Mouse (Mus musculus) ovary, postnatal 14 days (tissue): ENCODE measurements at regions not wholly inside any gene's neighbourhood (a gene's known extent, or its start where the extent isn't known, plus 50 kb on each side); places are given as distances from the start of the nearest gene placed in this dataset.
A peak's percentile ranks its signal among the peaks of the same experiment; 100 is the strongest.

ENCODE experiments used
- DNase-seq: peaks from one replicate; pipeline ENCODE4 v3.0.0; 2022; ENCODE audit warnings: low spot score

DNA sequence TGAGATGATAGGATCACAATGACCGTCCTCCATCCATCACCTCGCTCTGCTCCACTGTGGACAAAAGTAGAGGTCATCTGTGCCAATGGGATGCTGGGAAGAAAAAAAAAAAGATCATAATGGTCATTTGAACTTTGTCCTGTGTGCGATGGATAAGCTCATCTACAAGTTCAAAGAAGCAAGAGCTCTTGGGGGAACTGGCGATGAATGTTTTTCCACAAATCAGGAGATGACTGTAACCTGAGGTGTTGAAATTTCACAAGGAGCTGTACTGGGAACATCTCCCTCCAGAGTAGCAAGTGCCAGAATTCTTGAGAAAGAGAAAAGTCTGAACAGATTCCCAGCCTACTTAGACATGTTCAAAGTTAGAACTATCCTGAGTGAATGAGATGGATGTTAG lies 287.0 kb downstream of the Tns3 start:
- no peak for DNase-seq

DNA sequence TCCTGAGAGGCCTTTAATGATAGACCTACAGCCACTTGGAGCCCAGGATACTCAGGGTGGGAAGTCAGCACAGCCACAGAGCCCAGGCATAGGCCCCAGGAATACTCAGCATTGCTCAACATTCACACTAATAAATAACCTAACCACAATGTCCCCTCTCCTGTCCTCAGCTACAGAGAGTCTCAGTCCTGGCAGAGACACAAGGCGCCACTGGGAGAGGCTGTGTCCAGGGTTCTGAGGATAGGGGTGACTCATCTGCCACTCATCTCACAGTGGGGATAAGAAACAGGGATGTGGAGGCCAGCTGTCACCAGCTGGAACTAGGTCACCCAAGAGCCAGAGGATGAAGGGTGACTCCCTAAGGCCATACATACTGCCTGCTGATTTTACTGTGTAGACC lies 298.8 kb downstream of the Tns3 start:
- no peak for DNase-seq

DNA sequence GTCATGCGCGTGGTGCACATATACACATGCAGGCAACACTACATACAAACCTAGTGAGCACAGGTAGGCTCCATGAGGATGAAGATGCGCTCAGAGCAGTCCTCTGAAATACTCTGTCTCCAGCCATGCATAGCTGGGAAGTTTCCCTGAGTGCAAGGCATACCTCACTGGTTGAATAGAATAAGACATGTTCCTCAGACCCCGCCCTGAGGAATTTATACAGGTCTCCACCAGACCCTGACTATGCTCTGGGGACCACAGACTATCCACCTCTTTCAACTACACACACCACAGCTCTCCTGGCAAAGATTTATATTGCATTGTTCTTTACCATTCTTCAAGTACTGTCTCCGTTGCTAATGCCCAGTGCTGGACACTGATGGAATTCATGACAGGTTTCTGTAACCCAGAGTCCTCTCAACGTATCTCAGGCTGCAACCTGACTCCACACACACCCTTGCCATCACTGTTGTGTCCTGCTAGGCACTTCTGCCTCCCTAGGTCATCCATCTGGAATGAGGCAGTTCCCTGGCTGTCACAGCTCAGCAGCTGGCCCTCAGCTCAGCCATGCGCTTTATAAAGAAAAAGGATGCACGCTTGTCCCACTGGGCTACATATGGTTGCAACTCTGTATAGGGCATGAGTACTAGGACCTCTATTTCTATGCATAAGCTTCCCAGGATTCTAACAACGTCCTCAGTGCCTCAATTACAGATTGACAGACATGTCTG lies 299.5 kb downstream of the Tns3 start:
- no peak for DNase-seq

DNA sequence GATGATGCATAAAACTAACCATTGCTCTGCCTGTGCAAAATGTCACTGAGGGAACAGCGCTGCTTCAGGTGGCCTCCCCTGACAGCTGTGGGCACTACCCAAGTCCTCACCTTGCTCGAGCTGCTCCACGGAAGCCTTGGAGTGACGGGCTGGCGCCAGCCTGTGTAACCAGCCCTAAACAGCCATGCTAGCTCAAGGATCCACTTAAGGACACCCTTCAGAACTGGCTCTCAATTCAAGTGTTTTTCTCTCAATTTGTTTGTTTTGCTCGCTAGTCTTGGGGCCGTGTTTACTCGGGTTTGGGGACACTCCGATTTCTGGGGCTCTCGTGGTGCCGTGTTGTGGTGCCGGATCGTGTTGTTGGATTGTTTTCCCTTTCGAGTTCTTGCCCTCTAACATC lies 319.4 kb downstream of the Tns3 start:
- no peak for DNase-seq

DNA sequence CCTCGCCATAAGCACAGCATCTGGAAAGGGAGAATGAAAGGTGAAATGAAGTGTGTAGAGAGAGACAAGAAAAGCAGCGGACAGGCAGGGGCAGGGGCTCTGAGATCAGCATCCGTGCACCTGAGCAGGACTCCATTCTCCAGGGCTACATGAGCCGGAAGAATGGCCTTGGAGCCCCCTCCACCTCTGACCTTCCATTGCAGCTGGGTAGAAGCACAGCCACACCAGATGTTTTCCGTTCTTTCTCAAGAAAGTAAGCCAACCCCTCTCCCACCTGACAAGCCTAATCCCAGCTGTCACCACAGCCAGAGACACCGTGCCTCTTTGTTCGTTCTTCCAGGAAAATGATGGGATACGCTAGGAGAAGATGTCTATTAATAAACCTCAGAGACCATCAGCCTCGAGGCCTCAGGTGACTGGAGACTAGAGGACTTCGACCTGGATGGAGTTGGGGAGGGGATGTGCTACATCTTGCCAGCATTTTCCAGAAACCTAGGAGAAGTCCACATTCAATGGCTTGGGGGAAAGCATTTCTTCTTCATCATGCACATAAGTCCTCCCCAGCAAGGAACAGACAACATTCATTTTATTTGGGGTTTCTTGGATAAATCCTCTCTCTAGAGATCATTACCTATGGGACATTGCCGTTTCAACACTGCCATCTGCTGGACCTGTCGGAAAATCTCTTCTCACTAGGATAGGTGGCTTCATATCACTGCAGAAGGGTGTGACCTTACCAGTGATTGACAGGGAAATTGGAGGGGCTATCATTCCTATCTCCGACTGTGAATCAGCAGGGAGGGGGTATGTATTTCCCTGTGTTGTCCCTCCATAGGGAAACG lies 361.8 kb downstream of the Tns3 start:
- DNase-seq = peak; percentile 31

DNA sequence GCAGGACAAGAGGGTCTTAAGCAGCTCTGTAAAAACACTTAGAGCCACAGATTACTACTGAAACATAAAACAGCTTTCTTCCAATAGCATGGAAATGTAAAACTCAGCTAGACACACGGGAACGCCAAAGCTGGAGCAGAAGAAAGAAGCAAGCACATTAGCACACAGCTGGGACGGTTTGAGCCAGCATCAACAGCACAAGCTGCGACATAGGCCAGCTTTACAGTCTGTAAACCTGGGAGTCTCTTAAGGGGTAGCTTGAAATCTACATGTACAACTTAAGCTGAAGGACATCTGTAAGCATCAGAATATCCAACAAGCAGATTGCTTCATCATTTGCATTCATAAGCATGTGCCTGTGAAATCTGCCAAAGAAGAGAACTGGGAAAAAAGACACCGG lies 366.9 kb downstream of the Tns3 start:
- DNase-seq = no peak

DNA sequence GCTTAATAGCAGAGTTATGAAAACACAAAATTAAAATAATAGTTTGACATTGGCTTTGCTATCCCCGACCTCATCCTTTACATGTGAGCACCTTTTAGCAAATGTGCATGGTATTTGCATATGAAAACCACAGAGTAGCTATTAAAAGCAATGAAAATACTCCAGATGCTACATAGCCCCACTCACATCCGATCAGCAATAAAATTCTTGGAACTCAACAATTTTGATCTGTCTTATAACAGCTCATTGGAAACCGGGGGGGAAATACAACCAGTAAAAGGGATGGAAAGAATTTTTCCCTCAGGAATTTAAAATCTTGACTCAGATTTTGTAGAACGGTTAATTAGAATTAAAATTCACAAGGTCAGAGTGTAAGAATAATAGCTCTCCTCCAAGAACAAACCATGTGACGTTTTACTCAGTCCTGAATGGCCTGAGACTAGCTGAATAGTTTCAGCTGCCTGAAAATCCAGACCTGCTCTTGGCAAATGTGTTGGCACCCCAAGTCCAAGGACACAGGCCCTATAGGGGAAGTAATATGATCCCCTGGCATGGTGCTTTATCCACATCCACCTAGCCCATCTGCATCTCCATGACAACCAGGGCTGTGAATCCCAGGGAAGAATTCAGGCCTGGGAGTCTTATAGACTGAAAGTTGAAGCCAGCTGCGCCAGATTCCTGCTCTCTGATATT lies 370.9 kb downstream of the Tns3 start:
- no peak for DNase-seq

DNA sequence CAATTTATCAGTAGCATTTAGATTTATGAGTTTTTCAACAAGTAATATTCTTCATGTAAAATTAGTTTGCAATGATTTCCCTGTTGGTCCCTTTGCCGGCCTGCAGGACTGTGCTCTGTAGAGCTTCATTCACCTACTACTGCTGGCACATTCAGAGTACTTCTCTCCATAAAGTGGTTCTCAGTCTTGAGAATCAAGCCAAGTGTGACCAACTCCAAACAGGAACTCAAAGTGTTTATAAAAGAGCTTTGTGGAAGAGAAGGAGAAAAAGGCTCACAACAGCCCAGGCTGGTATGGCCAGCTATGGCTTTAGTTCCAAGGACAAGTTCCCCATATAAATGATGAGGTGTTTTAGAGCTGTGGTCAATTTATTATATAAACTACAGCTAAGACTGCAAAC lies 379.1 kb downstream of the Tns3 start:
- no peak for DNase-seq

DNA sequence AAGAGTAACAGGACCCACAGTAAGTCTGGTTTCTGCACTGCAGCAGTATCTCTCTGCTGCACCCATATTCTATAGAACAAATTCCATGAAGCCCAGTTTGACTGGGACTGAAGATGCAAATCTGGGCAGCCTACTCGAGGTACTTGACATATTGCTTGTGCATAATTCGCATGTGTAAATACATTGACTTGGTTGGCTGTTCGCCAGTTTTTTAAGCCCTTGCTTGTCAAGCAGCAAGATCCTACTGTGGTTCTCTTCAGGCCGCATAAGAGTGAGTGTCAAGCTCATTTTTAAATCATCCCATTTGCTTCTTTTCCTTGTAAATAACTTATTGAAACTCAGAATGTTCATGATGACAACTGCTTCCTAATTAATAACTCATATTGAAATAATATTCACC lies 389.1 kb downstream of the Tns3 start:
- no peak for DNase-seq

DNA sequence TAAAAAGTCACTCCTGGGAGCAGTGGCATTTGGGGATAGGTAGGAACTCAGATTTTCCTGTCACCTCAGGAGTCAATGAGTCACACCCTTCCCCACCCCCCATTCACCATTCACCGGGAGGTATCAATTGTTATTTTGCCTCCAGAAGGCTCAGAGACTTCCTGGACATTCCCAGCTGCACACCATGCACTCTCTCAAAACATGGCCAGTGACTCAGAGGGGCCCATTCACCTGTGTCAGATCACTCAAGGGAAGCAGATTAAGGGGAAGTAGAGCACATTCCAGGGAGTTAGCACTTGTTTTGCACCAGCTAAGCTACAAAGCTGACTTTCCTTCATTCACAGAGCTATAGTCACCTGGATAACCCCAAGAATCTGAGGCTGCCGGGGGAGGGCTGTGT lies 395.2 kb downstream of the Tns3 start:
- no peak for DNase-seq

DNA sequence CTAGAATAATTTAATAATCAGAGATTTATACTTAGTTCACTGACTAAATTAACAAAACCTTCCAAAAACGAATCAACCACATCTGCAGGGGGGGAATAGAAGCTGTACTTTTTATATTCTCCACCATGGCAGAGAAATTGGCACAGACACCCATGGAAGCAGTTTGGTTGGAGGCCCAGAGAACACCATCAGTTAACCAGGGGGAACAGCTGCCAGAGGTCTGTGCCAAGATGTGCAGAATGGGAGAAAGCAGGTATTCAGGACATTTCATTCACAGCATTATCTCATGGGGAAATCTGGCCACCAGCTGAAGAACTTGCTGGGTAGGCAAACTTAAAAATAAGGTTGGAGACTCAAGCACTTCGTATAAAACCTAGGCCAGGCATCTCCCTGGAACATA lies 410.3 kb downstream of the Tns3 start:
- DNase-seq = no peak

DNA sequence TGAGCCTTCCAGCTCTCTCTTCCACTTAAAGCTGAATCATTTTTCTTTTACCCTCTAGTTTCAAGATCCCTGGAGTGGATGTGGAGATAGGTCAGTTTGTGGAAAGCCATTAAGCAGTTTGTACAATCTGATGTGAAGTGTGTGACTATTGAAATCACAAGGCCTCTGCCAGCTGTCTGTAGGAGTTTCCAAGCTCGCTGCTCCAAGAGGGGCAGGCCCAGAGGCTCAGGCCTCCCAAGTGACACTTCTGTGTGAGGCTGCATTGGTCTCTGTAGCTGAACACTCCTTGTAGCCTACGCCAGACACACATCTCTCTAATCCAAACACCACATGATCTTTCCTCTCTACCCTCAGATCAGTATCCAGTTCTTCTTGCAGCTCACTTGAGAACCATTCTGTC lies 413.0 kb downstream of the Tns3 start:
- DNase-seq = no peak

DNA sequence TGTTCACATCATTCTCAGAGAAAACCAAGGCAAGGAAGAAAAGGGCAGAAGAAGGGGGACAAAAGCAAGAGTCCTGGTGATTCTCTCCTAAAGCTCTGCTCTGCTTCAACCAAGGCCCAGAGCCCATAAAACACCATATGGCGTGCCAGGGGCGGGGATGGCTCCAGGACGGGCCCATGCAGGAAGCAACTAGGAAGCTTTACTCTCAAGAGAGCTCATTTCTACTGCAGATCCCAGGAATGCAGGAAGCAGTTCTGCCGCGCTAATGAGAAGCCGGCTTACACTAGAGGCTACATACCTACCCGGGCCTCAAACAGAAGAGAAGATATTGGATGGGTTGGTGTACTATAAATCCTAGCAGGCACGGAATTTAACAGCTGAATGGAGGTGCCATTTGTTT lies 414.9 kb downstream of the Tns3 start:
- DNase-seq = no peak

DNA sequence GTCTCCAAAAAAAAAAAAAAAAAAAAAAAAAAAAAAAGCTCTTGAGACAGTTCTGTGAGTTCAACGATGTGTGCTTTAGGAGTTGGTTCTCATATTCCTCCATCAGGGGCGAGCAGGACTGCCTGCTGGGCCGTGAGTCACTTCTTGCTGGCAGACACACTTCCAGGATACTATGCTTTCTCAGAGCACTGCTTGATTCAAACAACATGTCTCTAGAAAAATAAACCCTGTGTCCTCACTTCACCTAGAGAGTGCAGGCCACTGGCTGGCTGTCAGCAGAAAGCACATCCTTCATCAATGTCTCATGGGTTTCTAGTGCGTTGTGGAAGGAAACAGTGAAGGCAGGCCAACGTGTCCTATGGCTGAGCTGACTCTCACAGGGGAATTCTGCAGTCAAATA lies 416.8 kb downstream of the Tns3 start:
- DNase-seq = no peak

DNA sequence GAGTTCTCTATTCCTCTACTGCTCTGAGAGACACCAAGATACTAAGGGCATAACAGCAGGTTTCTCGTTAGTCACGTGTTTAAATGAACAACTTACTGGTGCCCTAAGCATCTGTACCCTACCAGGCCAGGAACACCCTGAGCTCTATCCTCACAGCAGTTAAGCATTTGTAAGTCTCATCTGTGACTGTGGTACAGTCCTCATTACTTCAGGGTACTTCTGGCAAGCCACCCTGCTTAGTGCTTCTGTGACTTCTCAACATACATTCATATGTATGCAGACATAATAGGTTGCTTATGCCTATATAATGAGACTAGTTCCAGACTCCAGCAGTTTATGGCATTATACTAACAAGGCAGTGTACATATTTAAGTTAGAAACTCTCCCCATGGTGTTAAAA lies 417.3 kb downstream of the Tns3 start:
- no peak for DNase-seq

DNA sequence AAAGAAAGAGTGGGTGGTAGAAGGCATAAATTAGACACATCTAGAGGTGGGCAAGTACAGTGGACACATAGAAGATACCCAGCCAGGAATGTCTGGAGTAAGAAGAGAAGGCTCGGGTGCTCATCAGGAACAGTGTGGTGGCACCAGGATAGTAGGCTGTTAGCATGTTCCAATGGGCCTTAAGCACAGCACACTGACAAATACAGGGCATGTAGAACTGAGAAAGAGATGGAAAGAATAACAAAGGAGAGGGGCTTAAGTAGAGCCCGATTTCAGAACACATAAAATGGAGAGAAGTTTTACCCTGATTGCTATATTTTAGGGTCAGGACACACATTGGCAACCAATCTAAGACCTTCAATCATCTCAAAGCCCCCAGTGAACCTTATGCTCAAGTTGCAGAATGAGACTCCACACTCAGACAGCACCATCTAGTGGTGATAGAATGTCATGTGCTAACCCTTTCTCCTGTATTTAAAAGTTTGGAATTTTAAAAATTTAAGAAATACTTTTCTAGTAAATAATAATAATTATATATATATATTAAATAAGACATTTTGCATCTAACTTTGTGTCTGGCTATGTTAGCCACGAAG lies 418.8 kb downstream of the Tns3 start:
- no peak for DNase-seq

DNA sequence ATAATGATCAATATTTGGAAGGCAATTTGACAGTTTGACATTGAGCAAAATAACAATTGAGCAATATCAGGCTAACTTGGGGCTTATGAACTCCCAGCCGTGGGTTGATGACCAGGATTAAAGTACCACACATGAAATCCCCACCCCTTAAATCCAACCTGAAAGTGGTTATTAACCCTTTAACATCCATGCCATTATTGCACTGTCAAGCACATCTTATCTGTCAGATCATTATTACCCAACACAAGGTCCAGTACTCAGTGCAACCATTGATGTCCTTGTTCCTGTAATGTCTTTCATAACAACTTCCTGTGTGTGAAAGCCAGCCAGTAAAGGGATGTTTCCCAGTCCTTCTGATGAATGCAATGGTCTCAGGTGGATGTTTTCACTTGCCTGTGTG lies 425.8 kb downstream of the Tns3 start:
- no peak for DNase-seq

DNA sequence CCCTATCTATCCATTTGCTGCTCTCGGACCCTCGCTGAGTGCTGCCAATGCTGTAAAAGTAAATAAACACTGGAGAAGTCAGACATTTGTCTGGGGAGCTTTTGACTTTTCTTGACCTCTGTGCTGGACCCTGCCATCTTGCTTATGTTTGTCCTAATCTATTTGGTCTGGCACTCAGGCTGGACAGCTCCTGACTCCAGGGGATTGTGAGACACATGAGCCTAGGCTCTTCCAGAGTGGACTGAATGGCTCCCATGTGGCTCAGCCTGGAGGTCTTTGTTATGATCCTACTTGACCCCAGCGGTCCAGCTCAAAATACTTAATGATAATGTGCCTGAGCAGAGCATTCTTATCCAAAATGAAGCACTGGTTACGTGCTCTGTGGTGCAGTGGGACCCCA lies 426.8 kb downstream of the Tns3 start:
- no peak for DNase-seq

DNA sequence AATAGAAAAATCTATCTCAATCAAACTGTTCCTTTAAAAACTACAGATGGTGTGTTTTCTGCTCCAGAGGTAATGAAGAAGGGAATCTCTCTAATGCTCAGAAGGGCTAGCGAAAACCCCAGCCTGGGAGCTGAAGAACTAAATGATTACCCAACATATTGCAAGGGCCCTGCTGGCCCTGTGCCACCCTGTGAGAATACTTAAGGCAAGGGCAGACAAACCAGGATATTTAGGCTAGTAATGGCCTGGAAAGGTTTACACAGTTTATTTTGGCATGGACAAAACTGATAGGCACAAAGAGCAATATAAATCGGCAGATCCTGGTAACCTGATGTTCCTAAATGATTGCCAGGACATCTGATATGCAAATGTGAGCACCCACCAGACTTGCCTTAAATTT lies 428.3 kb downstream of the Tns3 start:
- no peak for DNase-seq

DNA sequence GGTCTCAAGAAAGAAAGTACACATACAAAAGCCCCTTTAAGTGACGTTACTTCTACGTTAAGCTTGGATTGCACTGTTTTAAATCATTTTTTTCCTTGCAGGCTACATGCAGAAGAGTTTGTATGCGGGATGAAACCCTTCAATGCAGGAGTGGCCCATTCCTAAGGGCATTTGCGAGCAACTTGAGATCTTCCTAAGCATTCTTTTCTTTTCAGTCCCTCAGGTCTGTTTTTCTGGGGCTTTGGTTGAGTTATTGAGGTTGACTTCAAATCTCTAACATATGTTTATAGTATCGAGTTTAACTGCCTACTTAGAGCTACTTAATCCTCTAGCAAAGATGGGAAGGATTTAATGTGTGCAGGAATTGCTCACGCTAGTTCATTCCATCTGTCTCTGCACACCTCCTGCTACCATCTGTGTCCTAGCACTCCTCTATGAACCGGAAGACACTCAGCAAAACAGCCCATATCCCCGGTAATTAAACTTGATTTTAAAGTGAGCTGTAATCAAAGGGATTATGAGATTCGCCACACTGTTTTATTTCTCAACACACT lies 431.6 kb downstream of the Tns3 start:
- DNase-seq = no peak

DNA sequence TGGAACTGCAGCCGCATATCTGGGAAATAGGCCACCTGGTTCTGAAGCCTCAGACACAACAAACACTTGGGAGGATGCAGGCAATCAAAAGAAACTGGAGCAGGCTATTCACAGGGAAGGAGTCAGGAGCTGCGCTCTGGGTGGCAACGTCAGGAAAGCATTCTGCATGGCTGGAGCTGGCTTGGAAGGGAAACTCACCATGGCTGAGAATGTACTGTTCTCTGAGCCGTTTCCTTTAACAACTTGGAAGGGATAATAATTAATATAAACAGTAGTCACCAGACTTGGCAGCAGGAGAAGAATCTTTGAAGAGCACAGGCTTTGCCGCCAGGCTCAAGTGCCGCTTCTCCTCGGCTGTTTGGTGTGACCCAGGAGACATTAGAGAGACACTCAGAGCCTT lies 434.5 kb downstream of the Tns3 start:
- DNase-seq = no peak

DNA sequence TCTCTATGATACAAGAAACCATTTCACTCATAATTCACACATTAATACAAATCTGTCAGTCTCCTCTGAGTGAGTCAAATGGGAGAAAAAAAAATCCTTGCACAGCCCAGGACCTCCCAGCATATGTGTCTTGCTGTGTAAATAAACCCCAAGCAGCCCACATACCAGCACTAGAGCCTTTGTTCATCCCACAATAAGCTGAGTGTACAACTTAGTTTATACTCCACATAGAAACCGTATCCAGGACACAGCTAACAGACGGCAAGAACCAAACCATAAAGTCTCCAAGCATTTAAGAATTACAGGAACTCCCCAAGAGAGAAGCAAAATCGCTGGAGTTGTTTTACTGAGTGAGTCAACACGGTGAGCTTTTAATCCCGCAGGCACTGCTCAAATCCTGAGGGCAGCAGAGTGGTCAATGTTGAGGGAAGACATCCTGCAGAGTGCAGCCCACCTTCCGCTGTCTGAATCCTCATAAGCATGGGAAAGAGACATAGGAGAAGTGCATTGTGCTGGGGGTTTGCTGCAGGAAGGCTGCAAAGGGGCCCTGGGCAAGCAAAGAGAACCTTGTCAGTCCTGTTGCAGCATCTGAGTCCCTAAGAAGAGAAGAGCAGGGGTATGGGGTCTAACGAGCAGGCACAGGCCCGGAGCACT lies 436.4 kb downstream of the Tns3 start:
- no peak for DNase-seq
